Mouse (Mus musculus) megakaryocyte, embryonic 14.5 days (primary cell): ENCODE results near the gene Ccdc190.

Experiments used
- FLI1 ChIP-seq: IDR thresholded peaks from 2 replicates; pipeline ENCODE4 v1.6.1; 2012; ENCODE audit warnings: low read length, inconsistent platforms, mixed read lengths
- GATA1 ChIP-seq: IDR thresholded peaks from 3 replicates; pipeline ENCODE4 v1.6.1; 2012; ENCODE audit warnings: mixed read lengths, low read length, inconsistent platforms, borderline replicate concordance

DNA sequence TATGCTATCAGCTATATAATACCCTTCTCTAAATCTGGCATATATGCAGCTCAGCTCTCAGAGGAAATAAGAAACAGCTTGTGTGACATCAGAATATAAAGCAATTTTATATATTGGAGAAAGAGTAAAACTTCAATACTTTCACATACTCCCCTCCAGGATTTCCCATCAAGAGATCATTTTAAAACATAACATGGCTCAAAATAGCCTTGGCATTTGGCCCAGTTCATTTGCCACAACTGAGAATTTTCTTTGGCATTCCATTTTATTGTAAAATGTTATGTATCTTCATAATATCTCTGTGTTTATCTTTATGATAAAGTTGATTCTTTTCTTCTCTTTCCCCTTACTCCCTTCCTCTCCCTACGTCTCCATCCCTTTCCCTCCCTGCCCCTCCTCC is 32.8 kb upstream of the Ccdc190 start:
- no peak for TF ChIP-seq FLI1
- TF ChIP-seq GATA1: no peak
